Mouse (Mus musculus): ENCODE measurements around the gene Col11a2. TPM values are rescaled to one million over a fixed set of nuclear protein-coding genes. Genes with fewer than 3 reads are reported as not detected.

Col11a2 gene
- polyA plus RNA-seq, 1 experiment: 9.3 TPM

DNA sequence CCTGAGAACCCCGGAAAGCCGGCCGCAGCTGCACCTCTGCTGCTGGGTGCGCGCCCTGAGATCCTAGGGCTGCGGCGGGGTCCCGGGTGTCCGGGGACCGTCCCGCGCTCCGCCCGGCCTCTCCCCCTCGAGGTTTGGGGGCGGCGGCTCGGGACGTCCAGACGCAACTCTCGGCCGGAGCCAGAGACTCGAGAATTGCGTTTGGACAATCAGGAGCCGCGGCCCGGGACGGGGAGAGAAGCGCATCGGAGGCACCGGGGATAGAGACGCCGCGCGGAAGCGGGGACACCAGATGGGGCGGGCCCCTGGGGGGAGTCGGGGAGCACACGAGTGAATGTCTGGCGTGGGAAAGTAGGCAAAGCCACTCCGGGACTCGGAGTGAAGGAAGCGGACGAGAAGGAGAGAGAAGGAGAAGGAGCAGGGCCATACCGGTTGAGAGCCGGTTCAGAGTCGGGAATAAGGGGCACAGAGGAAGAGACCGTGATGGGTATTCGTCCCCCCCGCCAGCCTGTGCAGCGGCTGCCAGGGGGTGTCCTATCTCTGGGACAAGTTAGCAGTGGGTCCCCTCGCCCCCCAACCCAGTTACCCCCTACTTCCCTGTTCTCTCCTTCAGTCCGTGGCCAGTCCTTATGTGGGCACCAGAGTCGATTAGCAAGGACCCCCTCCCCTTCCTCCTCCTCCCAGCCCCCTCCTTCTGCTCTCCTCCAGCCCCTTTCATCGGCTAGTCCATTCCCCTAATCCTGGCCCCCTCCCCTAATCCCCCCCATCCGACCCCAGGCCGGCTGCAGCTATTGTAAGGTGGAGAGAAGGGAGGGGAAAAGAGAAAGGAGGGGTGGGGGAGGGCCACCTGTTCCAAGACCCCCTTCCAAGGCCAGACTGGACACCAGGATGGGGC is 14.1 kb upstream of the Col11a2 start:
- TF ChIP-seq POLR2A (IDR thresholded peaks at IDR 0.05; ENCODE audit: extremely low read depth, insufficient read depth, low read length) (no peak), CTCF (IDR thresholded peaks at IDR 0.05; ENCODE audit: extremely low read depth, insufficient read depth, low read length) (no peak)
- H3K4me3 ChIP-seq (ENCODE audit: insufficient read depth, low read length): peak overlapping the region; percentile 87
- H3K27ac ChIP-seq (ENCODE audit: insufficient read depth, low read length): peak overlapping the region; percentile 80
- H3K4me1 ChIP-seq (ENCODE audit: control insufficient read depth, insufficient read depth, low read length): peaks cover 8% of the 10 kb centered on the region

DNA sequence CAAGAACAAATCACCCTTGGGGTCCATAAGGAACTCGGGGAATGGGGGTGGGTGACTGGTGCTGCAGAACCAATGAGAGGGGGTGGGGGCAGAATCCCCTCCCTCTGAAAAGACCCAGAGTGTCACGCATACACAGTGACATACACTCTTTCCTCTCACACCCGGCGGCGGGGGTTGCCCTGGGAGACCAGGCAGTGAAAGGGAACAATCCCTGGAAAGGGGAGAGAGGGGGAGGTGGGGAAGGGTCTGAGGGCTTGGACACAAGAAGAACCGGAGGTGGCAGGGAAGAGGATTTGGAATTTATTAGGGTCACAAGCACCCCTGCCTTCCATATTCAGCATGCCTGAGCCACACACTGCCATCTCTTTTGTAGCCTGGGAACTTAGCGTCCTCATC is 13.5 kb upstream of the Col11a2 start:
- TF ChIP-seq CTCF (IDR thresholded peaks at IDR 0.05; ENCODE audit: extremely low read depth, insufficient read depth, low read length) (no peak), POLR2A (IDR thresholded peaks at IDR 0.05; ENCODE audit: extremely low read depth, insufficient read depth, low read length) (no peak)
- H3K4me3 ChIP-seq (ENCODE audit: insufficient read depth, low read length): no peak overlapping the region
- no peak overlapping the region for H3K27ac ChIP-seq (ENCODE audit: insufficient read depth, low read length)
- peaks cover 13% of the 10 kb centered on the region for H3K4me1 ChIP-seq (ENCODE audit: control insufficient read depth, insufficient read depth, low read length)

DNA sequence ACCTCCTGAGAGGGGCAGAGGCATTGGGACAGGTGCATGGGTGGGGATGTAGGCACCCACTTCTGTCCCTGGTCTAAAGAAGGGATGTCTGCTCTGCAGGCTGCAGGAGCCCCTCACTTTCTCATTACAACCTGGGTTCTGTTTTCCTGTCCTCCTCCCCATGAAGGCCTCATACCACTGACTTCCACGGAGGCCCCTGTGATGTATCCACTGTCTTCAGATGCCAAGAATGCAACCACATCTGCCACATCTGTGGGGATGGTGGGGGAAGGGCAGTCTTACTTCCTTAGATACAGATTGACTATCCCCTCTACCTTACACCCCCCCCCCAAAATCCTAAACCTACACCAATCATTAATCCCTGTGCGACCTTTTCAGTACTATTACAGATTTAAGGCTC is 13.0 kb upstream of the Col11a2 start:
- peaks cover 13% of the 10 kb centered on the region for H3K4me1 ChIP-seq (ENCODE audit: control insufficient read depth, insufficient read depth, low read length)
- no peak overlapping the region for H3K4me3 ChIP-seq (ENCODE audit: insufficient read depth, low read length)
- no peak overlapping the region for H3K27ac ChIP-seq (ENCODE audit: insufficient read depth, low read length)
- TF ChIP-seq CTCF (IDR thresholded peaks at IDR 0.05; ENCODE audit: extremely low read depth, insufficient read depth, low read length): no peak
- TF ChIP-seq POLR2A (IDR thresholded peaks at IDR 0.05; ENCODE audit: extremely low read depth, insufficient read depth, low read length): no peak

DNA sequence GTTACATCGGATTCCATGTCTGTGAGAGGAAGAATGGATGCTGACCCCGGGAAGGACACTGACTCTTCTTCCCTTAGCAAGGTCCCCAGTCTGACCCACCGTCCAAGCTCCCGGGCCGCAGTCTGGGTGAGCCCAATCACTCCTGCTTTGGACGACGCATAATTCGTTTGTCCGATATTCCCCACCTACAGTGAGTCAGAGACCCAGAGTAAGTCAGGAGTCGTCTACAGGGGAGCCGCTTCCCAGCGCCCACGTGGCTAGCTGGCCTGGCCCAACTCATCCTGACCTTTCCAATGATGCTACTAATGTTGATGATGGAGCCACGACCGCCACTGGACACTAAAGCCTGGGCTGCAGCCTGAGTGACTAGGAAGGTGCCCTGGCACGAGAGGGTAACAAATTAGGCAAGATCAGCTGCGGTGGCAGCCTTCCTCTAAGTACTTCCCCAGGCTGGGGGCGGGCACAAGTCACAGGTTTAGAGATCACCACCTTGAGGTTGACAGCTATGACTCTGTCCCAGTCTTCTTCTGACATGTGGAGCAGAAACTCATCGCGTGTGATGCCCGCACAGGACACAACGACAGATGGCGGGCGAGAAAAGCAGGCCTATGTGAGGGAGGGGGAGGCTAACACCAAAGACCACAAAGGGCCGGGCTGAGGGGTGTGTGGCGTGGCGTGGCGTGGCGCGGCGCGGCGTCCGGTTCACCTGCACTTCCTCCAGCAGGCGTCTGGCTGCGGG is 12.2 kb upstream of the Col11a2 start:
- Histone ChIP-seq H3K4me1 (ENCODE audit: control insufficient read depth, insufficient read depth, low read length) (peaks cover 13% of the 10 kb centered on the region), H3K4me3 (ENCODE audit: insufficient read depth, low read length) (peak overlapping the region; percentile 78; the same call in 1 of the 2 replicates), H3K27ac (ENCODE audit: insufficient read depth, low read length) (peak overlapping the region; percentile 52; the same call in 1 of the 2 replicates)
- no peak for TF ChIP-seq CTCF (IDR thresholded peaks at IDR 0.05; ENCODE audit: extremely low read depth, insufficient read depth, low read length)
- no peak for TF ChIP-seq POLR2A (IDR thresholded peaks at IDR 0.05; ENCODE audit: extremely low read depth, insufficient read depth, low read length)

DNA sequence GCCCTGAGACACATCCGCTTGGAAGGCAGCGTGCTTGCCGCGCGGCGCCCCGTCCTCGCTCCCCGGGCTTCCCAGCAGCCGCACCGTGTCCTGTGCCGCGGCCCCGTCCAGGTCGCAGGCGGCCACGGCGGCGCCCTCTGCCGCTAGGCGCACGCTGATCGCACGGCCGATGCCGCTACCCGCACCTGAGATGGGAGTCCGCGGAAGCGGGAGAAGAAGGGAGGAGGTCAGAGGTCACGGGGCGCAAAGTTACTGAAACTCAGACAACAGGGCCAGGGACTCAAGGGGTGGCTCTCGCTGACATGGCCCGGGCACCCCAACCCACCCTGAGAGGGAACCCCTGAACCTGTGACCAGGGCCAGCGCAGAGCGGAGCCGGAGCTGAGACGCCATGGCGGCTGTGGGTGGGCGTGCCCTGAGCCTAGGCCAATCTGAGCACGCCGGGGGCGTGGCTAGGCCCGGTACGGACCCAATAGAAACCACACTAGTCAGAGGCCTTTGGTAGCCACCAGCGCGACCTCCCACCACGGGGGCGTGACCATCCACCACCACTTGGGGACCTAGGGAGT is 11.5 kb upstream of the Col11a2 start, which contains the start of gene H2-Ke6:
Gene H2-Ke6 (minus strand): TSS at position 405 of the 568 bp plus-strand sequence.
- Histone ChIP-seq H3K4me3 (ENCODE audit: insufficient read depth, low read length) (peak within 1 kb of the TSS; percentile 78), H3K4me1 (ENCODE audit: control insufficient read depth, insufficient read depth, low read length) (peaks cover 13% of the 10 kb centered on the region), H3K27ac (ENCODE audit: insufficient read depth, low read length) (peak within 1 kb of the TSS; percentile 52; the same call in 1 of the 2 replicates)
- TF ChIP-seq CTCF (IDR thresholded peaks at IDR 0.05; ENCODE audit: extremely low read depth, insufficient read depth, low read length) (no peak), POLR2A (IDR thresholded peaks at IDR 0.05; ENCODE audit: extremely low read depth, insufficient read depth, low read length) (0 out of 2 replicates have a peak, but pooled peaks have one; percentile 59)

DNA sequence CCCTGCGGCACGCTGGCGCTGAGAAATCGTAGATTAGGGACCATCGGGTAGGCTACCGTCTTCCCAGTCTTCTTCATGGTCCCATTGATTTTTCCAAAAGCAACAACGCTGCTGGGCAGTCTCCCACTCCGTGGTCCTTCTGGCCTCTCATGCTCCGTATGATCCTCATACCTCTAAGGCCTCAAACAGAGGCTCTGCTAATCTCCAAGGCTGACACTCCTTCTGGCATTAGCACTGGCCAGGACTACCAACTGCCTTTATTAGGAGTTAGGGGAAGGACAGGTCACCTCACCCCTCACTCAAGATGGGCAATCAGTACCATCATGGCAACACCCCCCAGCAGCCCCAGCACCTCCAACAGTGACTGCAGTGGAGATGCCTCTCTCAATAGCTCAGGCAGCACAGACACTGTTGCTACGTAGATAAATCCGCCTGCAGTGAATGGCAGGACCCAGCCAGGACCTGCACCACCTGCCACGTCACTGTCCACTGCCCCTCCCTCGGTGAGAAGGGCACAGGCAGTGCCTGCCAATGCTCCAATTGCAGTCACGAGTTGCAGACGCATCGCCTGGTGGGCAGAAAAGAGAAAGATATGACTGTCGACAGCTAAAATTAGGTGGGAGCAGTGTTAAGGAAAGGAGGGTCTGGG is 10.6 kb upstream of the Col11a2 start:
- Histone ChIP-seq H3K27ac (ENCODE audit: insufficient read depth, low read length) (no peak overlapping the region), H3K4me1 (ENCODE audit: control insufficient read depth, insufficient read depth, low read length) (peaks cover 16% of the 10 kb centered on the region), H3K4me3 (ENCODE audit: insufficient read depth, low read length) (no peak overlapping the region; the same call in 1 of the 2 replicates)
- TF ChIP-seq CTCF (IDR thresholded peaks at IDR 0.05; ENCODE audit: extremely low read depth, insufficient read depth, low read length) (no peak), POLR2A (IDR thresholded peaks at IDR 0.05; ENCODE audit: extremely low read depth, insufficient read depth, low read length) (0 out of 2 replicates have a peak, but pooled peaks have one; percentile 10)

DNA sequence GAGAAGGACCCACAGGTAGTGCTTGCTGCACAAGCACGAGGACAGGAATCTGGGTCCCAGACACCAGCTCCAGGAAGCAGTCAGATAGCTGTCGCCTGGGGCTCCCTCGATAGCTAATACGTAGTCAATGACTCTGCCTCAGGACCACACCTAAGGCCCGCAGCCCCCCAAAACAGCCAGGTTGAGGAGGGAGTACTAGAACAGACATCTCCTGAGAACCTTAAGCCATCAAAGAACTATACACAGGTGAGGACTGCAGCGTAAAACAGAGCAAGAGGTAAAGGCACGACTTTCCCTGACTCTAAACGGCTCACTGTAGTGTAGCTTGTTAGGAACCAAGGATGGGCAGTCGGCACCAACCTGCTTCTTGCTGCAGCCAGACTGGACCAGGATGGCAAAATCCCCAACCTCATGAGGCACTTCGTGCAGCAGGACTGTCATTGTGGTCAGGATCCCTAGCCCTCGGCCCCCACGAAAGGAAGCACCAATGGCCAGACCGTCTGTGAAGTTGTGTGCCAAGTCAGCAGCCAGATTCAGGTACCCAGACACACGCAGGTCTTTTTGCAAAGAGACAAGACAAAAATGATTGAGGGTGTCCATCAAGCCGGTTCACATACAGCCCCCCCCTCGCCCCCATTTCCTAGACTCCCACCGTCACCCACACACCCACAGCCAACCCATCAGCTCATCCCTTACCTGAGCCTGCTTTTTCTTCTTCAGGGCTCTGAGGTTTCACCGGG is 9.9 kb upstream of the Col11a2 start:
- Histone ChIP-seq H3K4me3 (ENCODE audit: insufficient read depth, low read length) (no peak overlapping the region; the same call in 1 of the 2 replicates), H3K27ac (ENCODE audit: insufficient read depth, low read length) (no peak overlapping the region), H3K4me1 (ENCODE audit: control insufficient read depth, insufficient read depth, low read length) (peaks cover 13% of the 10 kb centered on the region)
- TF ChIP-seq POLR2A (IDR thresholded peaks at IDR 0.05; ENCODE audit: extremely low read depth, insufficient read depth, low read length) (0 out of 2 replicates have a peak, but pooled peaks have one; percentile 2), CTCF (IDR thresholded peaks at IDR 0.05; ENCODE audit: extremely low read depth, insufficient read depth, low read length) (no peak)

DNA sequence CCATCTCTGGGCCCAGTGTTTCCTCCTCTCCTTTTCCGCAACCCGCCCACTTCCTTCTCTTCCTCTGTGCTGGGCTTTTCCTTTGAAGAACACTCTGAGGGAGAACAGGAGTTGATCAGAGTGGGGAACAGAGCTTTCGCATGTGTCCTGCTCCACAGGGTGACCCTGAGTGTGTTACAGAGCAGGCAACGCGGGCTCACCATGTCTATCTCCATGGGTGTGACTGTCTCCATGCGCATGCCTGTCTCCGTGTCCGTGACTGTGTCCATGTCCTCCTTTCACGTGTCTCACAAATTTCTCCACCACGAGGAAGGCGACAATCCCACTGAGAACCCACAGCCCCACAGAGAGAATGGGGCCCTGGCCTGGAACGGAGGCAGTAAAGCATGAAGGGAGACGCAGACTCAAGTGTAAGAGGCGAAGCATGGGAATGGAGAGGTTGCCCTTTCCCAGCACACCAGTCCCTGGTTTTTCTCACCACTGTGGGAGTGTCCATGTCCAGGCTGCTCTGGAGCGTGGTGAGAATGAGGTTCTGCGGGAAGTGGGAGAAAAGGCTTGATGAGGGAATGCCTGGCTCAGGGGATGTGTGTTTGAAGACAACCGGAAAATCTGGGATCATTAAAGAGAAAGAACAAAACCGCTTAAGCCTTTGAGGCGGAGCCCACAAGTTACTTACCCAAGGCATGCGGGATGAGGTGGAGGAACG is 9.2 kb upstream of the Col11a2 start:
- H3K27ac ChIP-seq (ENCODE audit: insufficient read depth, low read length): no peak overlapping the region
- peak overlapping the region; percentile 72 for H3K4me3 ChIP-seq (ENCODE audit: insufficient read depth, low read length)
- TF ChIP-seq POLR2A (IDR thresholded peaks at IDR 0.05; ENCODE audit: extremely low read depth, insufficient read depth, low read length) (no peak), CTCF (IDR thresholded peaks at IDR 0.05; ENCODE audit: extremely low read depth, insufficient read depth, low read length) (no peak)
- peaks cover 13% of the 10 kb centered on the region for H3K4me1 ChIP-seq (ENCODE audit: control insufficient read depth, insufficient read depth, low read length)

Measured in cortical plate, adult 2 months (tissue).